Mouse (Mus musculus): ENCODE results near the gene Ano4. TPM values are rescaled to one million over a fixed set of nuclear protein-coding genes. Genes with fewer than 3 reads are reported as not detected.

The Ano4 gene
- total RNA-seq, 2 experiments from 2014 or later = 4.5 to 6.1 TPM

- DNase-seq = no peak
- intact Hi-C loops (cut with DNase I) = no loop called here
Observed at GRCm38 (mm10) chr10:89290698-89291097, 53.9 kb downstream of the Ano4 start.

DNA sequence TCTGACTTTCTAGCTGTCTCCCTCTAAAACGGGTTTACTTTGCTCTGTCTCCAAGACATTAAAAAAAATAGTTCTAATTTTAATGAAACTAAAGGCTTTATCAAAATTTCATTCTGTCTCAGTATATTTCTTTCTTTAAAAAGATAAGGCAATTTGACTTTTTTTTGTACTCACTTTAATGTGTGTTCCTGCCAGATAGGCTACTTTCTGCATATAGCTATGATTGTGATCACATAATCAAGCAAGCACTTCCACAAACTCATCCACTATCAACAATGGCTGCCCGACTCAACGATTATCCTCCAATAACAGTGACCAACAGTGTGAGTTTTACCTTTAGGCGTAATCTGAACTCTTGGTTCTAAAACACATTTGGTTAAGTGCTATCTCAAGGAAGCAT lies 55.3 kb downstream of the Ano4 start:
- intact Hi-C loops (cut with DNase I) = no loop called here
- no peak for DNase-seq

GRCm38 (mm10) chr10:89280402-89280801 lies 64.2 kb downstream of the Ano4 start:
- intact Hi-C loops (cut with DNase I) = no loop called here
- DNase-seq = no peak

DNA sequence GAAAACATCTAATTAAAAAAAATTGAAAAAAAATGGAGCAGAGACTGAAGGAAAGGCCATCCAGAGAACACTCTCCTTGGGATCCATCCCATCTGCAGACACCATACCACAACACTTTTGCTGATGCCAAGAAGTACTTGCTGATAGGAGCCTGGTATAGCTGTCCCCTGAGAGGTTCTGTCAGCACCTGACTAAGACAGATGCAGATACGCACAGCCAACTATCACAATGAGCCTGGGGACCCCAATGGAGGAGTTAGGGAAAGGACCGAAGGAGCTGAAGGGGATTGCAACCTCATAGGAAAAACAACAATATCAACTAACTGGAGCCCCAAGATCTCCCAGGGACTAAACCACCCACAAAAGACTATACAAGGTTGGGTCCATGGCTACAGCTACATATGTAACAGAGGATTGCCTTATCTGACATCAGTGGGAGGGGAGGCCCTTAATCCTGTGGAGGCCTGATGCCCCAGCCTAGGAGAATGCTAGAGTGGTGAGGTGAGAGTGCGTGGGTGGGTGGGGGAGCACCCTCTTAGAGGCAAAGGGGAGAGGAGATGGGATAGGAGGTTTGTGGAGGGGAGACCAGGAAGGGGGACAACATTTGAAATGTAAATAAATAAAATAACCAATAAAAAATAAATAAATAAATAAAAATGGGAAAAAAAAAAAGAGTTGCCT lies 71.4 kb downstream of the Ano4 start:
- intact Hi-C loops (cut with DNase I) = no loop called here
- no peak for DNase-seq

GRCm38 (mm10) chr10:89267312-89267711 lies 77.2 kb downstream of the Ano4 start:
- no peak for DNase-seq
- intact Hi-C loops (cut with DNase I) = no loop called here

- intact Hi-C loops (cut with DNase I) = no loop called here
Observed at GRCm38 (mm10) chr10:89263396-89263795, 81.2 kb downstream of the Ano4 start.

GRCm38 (mm10) chr10:89257457-89258381 lies 86.8 kb downstream of the Ano4 start:
- peak; percentile 10 to 19 for DNase-seq
- intact Hi-C loops (cut with DNase I) = no loop called here

More at GRCm38 (mm10) chr10:89263396-89263795, 81.2 kb downstream of the Ano4 start:
- no peak for DNase-seq

DNA sequence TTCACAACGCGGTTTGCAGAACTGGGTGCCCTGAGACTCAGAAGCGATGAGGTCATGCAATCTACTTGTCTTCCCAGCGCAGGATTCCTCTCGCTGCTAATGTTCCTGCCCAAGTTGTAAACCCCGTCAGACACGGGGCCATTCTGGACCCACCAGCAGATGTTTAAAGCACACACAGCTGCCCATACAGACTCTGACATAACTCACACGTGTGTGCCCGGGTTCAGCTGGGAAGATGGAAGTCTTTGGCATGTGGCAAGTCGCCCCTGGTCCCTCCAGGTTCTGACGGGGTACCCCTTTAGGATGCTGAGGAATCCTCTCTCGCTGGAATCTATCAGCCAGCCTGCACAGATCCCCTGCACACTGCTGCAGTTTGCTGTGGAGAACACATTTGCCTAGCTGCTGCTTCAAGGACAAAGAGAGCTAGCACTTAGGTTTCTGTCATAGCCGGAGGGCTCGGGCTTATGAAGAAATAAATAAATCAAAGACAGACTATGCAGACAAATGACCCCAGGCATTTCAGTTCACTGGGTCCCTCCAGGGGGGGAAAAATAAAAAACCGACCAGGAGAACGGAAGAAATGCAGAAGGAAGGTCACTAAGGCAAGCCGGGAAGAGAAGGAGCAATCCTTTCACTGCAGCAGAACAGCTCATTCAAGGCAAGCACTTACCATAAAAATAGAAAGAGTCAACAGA lies 87.7 kb downstream of the Ano4 start:
- intact Hi-C loops (cut with DNase I) = no loop called here
- DNase-seq = peak in 1 of 2 experiments; percentile 3

- DNase-seq = no peak
- intact Hi-C loops (cut with DNase I) = no loop called here
Observed at GRCm38 (mm10) chr10:89254765-89255164, 89.8 kb downstream of the Ano4 start.

- intact Hi-C loops (cut with DNase I) = no loop called here
- no peak for DNase-seq
Observed at GRCm38 (mm10) chr10:89253799-89254198, 90.8 kb downstream of the Ano4 start.

DNA sequence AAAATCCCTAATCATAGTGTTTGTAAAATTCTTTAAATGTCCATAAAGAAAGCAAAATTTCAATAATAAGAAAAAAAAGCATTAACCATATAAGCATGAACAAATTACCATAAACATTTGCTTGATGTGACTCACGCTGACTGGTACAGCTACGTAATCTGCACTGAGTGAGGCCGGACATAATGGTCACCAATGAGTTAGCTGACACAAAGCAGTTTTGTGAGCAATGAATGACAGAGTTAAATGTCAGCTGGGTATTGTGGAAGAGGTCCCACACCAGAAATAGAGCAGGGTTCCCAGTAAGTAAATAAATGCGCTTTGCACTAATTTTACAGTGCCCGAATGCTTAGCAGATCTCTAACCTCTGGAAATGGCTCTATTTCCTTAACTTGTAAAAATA lies 91.9 kb downstream of the Ano4 start:
- intact Hi-C loops (cut with DNase I) = no loop called here
- no peak for DNase-seq

- no peak for DNase-seq
- intact Hi-C loops (cut with DNase I) = no loop called here
Observed at GRCm38 (mm10) chr10:89243808-89244207, 100.8 kb downstream of the Ano4 start.

GRCm38 (mm10) chr10:89224524-89224923 lies 120.0 kb downstream of the Ano4 start:
- DNase-seq = peak; percentile 41 to 65
- intact Hi-C loops (cut with DNase I) = no loop called here

- intact Hi-C loops (cut with DNase I) = no loop called here
- no peak for DNase-seq
Observed at GRCm38 (mm10) chr10:89222284-89222989, 122.1 kb downstream of the Ano4 start.

- no peak for DNase-seq
- intact Hi-C loops (cut with DNase I) = no loop called here
Observed at GRCm38 (mm10) chr10:89216078-89216477, 128.5 kb downstream of the Ano4 start.

- intact Hi-C loops (cut with DNase I) = no loop called here
- peak in 1 of 2 experiments; percentile 23 for DNase-seq
Observed at GRCm38 (mm10) chr10:89205858-89206257, 138.7 kb downstream of the Ano4 start.

DNA sequence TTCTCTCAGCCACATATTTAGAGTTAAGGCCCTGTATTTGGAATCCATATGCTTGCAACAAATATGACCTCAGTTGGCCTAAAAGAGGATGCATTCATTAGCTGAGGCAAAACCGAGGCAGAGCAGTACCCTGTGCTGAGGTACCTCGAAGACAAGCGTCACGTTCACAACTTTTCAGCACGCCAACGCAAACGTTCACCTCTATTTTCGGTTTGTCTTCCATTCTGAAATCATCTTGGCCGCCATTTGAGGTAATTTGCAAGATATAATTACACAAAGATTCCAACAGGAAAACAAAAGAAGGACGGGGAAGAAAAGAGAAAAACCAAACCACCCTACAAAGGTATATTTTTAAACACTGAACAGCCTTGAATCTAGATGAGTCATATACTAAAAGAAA lies 148.1 kb downstream of the Ano4 start:
- no peak for DNase-seq
- intact Hi-C loops (cut with DNase I) = no loop called here

GRCm38 (mm10) chr10:89195068-89195467 lies 149.5 kb downstream of the Ano4 start:
- intact Hi-C loops (cut with DNase I) = no loop called here
- no peak for DNase-seq

DNA sequence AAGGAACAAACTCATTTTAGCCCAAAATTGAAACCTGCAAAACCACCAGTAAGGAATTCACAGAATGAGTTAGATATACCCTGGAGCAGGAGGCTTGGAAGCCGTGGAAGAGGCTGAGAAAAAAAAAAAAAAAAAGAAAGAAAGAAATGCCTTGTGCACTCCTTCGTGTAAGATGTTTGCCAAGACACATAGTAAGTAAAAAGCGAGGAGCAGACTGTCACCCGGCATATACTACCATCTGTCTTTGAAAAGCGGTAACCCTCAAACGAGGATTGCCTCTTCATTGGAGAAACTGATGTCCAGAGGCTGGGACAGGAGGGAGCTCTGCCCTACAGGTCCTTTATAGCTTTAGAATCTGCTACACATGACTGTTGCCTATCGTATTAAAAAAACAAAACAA lies 150.1 kb downstream of the Ano4 start:
- DNase-seq = no peak
- intact Hi-C loops (cut with DNase I) = no loop called here

DNA sequence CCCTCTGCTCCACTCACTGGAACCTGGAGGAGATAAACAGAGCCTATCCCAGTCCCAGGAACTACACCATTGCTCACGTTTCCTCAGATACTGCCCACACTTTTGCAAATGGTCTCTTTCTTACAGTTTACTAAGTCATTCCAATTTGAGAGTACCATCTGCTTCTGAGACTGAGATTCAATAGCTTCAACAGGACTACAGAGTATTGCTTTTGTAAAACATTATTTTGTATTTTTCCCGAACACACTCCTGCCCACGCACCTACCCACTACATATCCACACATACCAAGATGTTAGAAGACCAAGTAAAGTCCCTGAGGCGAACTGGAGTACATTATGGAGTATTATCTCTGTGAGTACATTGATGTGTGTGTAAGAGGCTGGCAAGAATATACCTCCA lies 166.6 kb downstream of the Ano4 start:
- no peak for DNase-seq
- intact Hi-C loops (cut with DNase I) = no loop called here

GRCm38 (mm10) chr10:89164533-89164932 lies 180.0 kb downstream of the Ano4 start:
- DNase-seq = no peak
- intact Hi-C loops (cut with DNase I) = no loop called here
